Comparison of ENCODE assay signal across 8 mouse cellular contexts in genomic region chr3:32364841-32365545, GRCm38 (mm10). TPM values are rescaled to one million over a fixed set of nuclear protein-coding genes. Genes with fewer than 3 reads are reported as not detected.
DNase-seq lines count a peak whose midpoint lies in the region; TF ChIP-seq lines count a peak whose summit lies in the region.

No protein-coding gene starts in this region.

- H3K27me3 ChIP-seq in limb, embryonic 10.5 days (ENCODE audit: low read depth, poor library complexity, severe bottlenecking): peaks cover 9% of the 10 kb centered on the region

- TF ChIP-seq POLR2A in bone marrow, adult 2 months (IDR thresholded peaks at IDR 0.05; ENCODE audit: borderline replicate concordance, control insufficient read depth, low read depth, low read length): no peak

- no peaks in the 10 kb centered on the region for H3K4me1 ChIP-seq in bone marrow, adult 2 months (ENCODE audit: control insufficient read depth, insufficient read depth, low read length)
- H3K4me1 ChIP-seq in limb, embryonic 10.5 days: peaks cover 23% of the 10 kb centered on the region

- H3K4me3 ChIP-seq in bone marrow, adult 2 months (replicated peaks; ENCODE audit: control insufficient read depth, low read depth, low read length): peak overlapping the region; percentile 78
- peak overlapping the region; percentile 80 for H3K4me3 ChIP-seq in limb, embryonic 10.5 days

- intact Hi-C loops in gastrocnemius, postnatal 36 days (cut with DNase I): loop anchor here (2.0 kb wide), 1 partner anchor 16 kb away; no protein-coding TSS in a partner anchor

- WGBS in bone marrow, adult 2 months: 8% methylated on average over 54 of the region's 54 CpGs
- 1% methylated on average over 54 of the region's 54 CpGs for WGBS in limb, embryonic 10.5 days

- DNase-seq in gastrocnemius, adult 18-20 months (ENCODE audit: low spot score): peak; percentile 2
- DNase-seq in gastrocnemius, postnatal 36 days: no peak
- DNase-seq in 3T3-L1 (ENCODE audit: low read depth, low spot score): peak; percentile 61
- DNase-seq in frontal cortex, postnatal 36 days (ENCODE audit: low spot score in 2 of 2): peak; percentile 45 to 54
- peak; percentile 77 for DNase-seq in limb, embryonic 10.5 days (ENCODE audit: low spot score)
- peak; percentile 55 for DNase-seq in naive thymus-derived CD4-positive, alpha-beta T cell, adult 2 months (ENCODE audit: low read depth)
- DNase-seq in urinary bladder, adult 18-20 months (ENCODE audit: low spot score in 2 of 2): no peak

- no peak overlapping the region for H3K27ac ChIP-seq in bone marrow, adult 2 months (ENCODE audit: control insufficient read depth, insufficient read depth, low read depth, low read length, poor library complexity)
- H3K27ac ChIP-seq in limb, embryonic 10.5 days: peak overlapping the region; percentile 88

- H3K9me3 ChIP-seq in limb, embryonic 10.5 days (replicated peaks): no peaks in the 10 kb centered on the region

- no peak for TF ChIP-seq CTCF in bone marrow, adult 2 months (IDR thresholded peaks at IDR 0.05; ENCODE audit: control insufficient read depth, insufficient read depth, low read length)

- no peaks in the 10 kb centered on the region for H3K36me3 ChIP-seq in limb, embryonic 10.5 days

RNA-seq across cellular contexts. Expression of gene Zmat3, which starts 0.8 kb away (rescaled TPM):
- 1 to 10 TPM; 7.4 to 7.8 TPM for total RNA-seq in gastrocnemius, adult 18-20 months (2021)
- 1 to 10 TPM; 6.4 to 7.1 TPM for total RNA-seq in gastrocnemius, postnatal 36 days (2021)
- 1.3 and 6.0 TPM in 2 replicates for polyA plus RNA-seq in bone marrow, adult 2 months (2011; ENCODE audit: insufficient read depth, insufficient read length, low replicate concordance, missing spikeins)
- 4.7 and 5.4 TPM in 2 replicates for polyA plus RNA-seq in limb, embryonic 10.5 days (2016; fragmentation: Nextera tagmentation; extraction: Ambion mirVana)

RNA-seq across cellular contexts. Expression of gene Pik3ca, which starts 32.5 kb away (rescaled TPM):
- total RNA-seq in gastrocnemius, adult 18-20 months (2021): 10 to 100 TPM; 45.9 to 48.8 TPM
- 10 to 100 TPM; 32.3 to 46.8 TPM for total RNA-seq in gastrocnemius, postnatal 36 days (2021)
- polyA plus RNA-seq in bone marrow, adult 2 months (2011; ENCODE audit: insufficient read depth, insufficient read length, low replicate concordance, missing spikeins): 6.3 and 8.7 TPM in 2 replicates
- polyA plus RNA-seq in limb, embryonic 10.5 days (2016; fragmentation: Nextera tagmentation; extraction: Ambion mirVana): 8.3 and 8.6 TPM in 2 replicates

Comparison
In these comparisons a context has a peak if more than half of its experiments do, and no peak if none do; other contexts are left out.
1. DNase-seq: peak in gastrocnemius, adult 18-20 months (single experiment), 3T3-L1 (single experiment), frontal cortex, postnatal 36 days (2 of 2), limb, embryonic 10.5 days (single experiment) and naive thymus-derived CD4-positive, alpha-beta T cell, adult 2 months (single experiment); none in gastrocnemius, postnatal 36 days (0 of 2) and urinary bladder, adult 18-20 months (0 of 2).